Mouse (Mus musculus) heart, adult 9 months (tissue): Measurements from ENCODE around the gene Tmem223.

Experiments used
- DNase-seq, 2 experiments: peaks; one replicate each; pipeline ENCODE4 v3.0.0; 2022; ENCODE audit warnings: low spot score in 2 of 2

Gene Tmem223

GRCm38 (mm10) chr19:8745382-8745781 is 25.4 kb upstream of the Tmem223 start:
- no peak for DNase-seq

GRCm38 (mm10) chr19:8747368-8747767 is 23.4 kb upstream of the Tmem223 start:
- DNase-seq: no peak

GRCm38 (mm10) chr19:8755652-8756051 is 15.1 kb upstream of the Tmem223 start:
- no peak for DNase-seq

- DNase-seq: peak; percentile 87 to 88
These were observed 14.0 kb upstream of the Tmem223 start, which contains the start of gene Nxf1 for GRCm38 (mm10) chr19:8756635-8757387. Nxf1 (plus strand) TSS chr19:8757073.

GRCm38 (mm10) chr19:8757471-8757998 is 13.3 kb upstream of the Tmem223 start:
- DNase-seq: no peak

- DNase-seq: no peak
These were observed 11.9 kb upstream of the Tmem223 start for GRCm38 (mm10) chr19:8758899-8759298.

GRCm38 (mm10) chr19:8760757-8761156 is 10.0 kb upstream of the Tmem223 start:
- DNase-seq: no peak

GRCm38 (mm10) chr19:8763276-8763675 is 7.5 kb upstream of the Tmem223 start:
- DNase-seq: no peak

GRCm38 (mm10) chr19:8765562-8765961 is 5.2 kb upstream of the Tmem223 start:
- DNase-seq: no peak

GRCm38 (mm10) chr19:8772996-8773395 is 2.2 kb downstream of the Tmem223 start:
- no peak for DNase-seq

- DNase-seq: no peak
These were observed 2.6 kb downstream of the Tmem223 start for GRCm38 (mm10) chr19:8773409-8773808.

GRCm38 (mm10) chr19:8774086-8774835 is 3.5 kb downstream of the Tmem223 start, which contains the start of gene Tmem179b:
Tmem179b (minus strand) TSS chr19:8774467.
- peak; percentile 93 to 95 for DNase-seq

- peak in 1 of 2 experiments; percentile 32 for DNase-seq
These were observed 4.2 kb downstream of the Tmem223 start for GRCm38 (mm10) chr19:8774951-8775421.

GRCm38 (mm10) chr19:8786008-8786781 is 15.4 kb downstream of the Tmem223 start, which contains the start of gene Taf6l:
Taf6l (minus strand) TSS chr19:8786417.
- peak; percentile 94 to 97 for DNase-seq

- no peak for DNase-seq
These were observed 17.7 kb downstream of the Tmem223 start for GRCm38 (mm10) chr19:8788521-8788920.

GRCm38 (mm10) chr19:8789171-8789570 is 18.4 kb downstream of the Tmem223 start:
- DNase-seq: no peak

- no peak for DNase-seq
These were observed 19.4 kb downstream of the Tmem223 start for GRCm38 (mm10) chr19:8790171-8790570.

GRCm38 (mm10) chr19:8798264-8798946 is 27.6 kb downstream of the Tmem223 start, which contains the start of gene Polr2g:
Polr2g (minus strand) TSS chr19:8798577.
- DNase-seq: peak; percentile 93 to 94

- DNase-seq: no peak
These were observed 28.1 kb downstream of the Tmem223 start for GRCm38 (mm10) chr19:8798947-8799315.

GRCm38 (mm10) chr19:8802130-8802821 is 31.5 kb downstream of the Tmem223 start, which contains the start of gene Zbtb3:
Zbtb3 (plus strand) TSS chr19:8802555.
- peak; percentile 98 to 99 for DNase-seq
